Mouse (Mus musculus) naive thymus-derived CD4-positive, alpha-beta T cell, adult 2 months (primary cell): ENCODE data around the gene Adam17.

ENCODE experiments used
- DNase-seq: peaks from one replicate; pipeline ENCODE4 v3.0.0-alpha.2; 2011; ENCODE audit warnings: low read depth

Adam17 gene

DNA sequence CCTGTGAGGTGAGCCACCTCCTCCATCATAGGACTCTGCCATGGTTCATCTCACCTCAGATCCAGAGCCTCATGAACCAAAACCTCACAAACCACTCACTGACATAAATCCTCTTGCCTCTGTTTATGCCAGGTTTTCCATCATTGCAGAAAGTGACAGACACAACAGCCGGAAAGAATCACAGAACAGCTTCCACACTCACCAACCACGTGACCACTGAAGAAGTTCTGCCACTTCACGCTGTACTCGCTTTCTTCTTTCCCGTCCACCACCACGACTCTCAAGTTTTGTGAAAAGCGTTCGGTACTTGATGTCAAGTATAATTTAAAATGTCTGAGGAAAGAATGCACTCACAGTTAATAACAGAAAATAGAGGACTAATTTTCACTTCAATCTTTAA is 19.8 kb downstream of the Adam17 start:
- no peak for DNase-seq

DNA sequence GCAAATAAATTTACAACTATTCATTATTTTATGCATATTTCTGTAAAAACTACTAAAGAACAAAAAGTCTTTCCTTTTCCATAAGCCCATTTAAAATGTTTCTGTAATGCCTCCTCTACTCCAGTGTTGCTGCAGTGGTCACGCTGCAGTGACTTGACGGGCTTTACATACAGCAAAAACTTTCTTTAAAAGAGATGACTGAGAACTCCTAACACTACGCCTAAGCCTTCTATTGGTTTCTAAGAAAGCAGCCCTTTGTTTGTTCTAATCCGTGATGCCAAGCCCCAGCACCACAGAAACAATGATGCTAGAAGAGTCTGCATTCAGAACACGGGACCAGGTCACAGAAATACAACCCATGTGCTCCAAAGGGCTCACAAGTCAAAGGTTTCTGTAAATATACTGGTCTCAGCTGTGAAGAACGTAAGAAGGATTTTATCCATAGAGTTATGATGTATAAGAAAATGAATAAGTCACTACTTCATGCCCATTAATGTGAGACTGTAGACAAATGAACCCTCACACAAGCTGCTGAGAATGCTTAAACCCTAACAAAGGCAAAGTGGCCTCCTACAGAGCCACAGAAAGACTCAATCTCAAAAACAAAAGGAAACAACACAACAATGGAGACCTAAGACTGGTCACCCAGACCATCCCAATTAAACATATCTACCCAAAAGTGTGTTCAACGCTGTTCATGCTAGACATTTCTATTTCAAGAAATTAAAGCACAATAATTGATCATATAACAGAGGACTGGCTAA is 23.1 kb downstream of the Adam17 start:
- DNase-seq = no peak

DNA sequence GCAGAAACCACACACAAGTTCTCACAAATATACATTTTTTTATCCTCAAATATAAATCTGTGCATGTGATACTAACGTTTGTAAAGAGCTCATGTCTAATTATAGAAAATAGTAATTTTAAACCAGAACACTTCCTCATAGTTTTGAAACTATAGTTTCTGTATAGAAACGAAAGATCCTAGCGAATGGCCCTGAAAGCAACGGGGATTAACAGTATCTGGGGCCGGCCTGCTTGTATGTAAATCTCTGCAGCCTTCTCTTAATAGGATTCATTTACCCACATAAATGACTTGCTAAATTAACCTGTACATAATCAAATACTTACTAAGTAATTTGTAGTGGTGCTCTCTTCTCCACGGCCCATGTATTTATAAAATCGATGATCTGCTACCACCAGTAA is 26.5 kb downstream of the Adam17 start:
- DNase-seq = no peak

DNA sequence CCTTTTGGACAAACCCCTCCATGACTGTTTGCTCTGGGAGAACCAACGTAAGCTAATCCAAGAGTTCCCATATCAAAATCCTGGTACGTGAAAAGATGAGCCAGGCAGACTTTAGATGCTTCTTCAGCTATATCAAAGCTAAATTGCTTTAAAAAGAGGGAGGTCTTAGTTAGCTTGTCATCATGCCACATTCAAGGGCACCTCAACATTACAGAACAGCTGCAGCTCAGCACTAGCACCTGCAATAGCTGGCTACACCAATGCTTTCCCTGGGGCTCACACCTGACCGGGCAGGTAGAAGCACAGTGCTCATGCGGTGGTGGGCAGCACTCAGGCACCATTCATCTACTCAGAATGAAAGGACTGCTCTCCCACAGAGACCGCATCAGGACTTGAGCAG is 32.8 kb downstream of the Adam17 start:
- DNase-seq = no peak

DNA sequence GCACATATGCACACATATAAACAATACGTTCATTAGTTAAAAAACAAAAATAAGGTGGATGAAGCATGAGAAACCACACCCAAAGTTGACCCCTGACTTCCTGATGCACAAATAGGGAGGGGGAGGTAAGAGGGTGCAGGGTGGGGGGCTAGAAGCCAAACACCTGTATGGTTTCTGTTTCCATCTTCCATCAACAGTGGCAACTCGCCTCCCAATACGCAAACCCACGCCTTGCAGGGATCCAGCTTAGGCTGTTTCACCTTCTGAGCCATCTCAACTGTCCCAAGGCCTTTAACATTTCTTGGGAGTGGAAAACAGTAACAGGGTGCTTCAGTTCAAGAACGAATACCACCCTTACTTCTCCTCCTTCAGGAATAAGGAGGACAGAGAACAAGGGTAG is 36.3 kb downstream of the Adam17 start:
- DNase-seq = no peak

DNA sequence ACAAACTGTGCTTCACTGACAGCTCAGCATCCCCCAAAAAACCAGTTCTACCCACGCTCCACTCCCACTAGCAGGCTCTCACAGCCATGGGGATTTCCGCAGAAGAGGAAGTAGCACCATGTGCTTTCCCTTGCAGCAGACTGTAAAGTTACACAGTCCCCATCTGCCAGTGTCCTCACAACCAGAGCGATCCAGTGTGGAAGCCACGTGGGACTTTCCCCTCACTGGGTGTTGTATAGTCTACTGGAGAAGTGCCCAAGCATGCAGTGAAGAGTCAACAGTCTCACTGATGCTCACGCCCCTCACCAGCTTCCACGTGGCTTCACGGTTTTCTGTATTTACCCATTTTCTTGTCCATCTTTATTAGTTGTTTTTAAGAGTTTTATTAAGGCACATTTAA is 37.6 kb downstream of the Adam17 start:
- DNase-seq = peak; percentile 12

DNA sequence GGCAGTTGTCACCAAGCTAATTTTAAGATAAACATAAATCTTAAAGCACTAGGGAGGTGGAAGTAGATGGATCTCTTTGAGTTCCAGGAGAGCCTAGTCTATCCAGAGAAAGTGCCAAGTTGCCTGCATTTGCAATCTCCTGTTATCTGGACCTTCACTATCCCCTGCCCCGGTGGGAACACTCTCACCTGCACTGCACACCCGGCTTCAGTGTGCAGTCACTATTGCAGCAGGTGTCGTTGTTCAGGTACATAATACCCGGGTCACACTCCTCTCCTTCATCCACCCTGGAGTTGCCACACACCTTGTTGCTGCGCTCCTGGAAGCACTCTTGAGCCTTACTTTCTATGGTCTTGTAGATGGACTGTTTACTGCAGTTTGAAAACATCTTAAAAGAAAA is 39.7 kb downstream of the Adam17 start:
- DNase-seq = no peak

DNA sequence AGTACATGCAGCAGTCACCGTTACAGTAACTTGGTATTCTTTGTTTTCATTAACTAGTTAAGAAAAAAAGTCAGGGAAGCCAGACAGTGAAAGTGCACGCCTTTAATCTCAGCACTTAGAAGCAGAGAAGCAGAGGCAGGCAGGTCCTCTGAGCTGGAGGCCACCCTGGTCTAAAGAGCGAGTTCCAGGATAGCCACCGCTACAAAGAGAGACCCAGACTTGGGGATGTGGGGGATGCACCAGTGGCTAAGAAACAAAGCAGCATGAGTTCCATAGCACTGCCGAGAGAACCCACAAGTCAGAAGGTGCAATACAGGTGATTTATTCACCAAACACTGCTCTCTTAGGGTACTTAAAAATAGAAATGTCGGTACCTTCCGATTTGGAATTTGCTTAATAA is 40.4 kb downstream of the Adam17 start:
- no peak for DNase-seq

DNA sequence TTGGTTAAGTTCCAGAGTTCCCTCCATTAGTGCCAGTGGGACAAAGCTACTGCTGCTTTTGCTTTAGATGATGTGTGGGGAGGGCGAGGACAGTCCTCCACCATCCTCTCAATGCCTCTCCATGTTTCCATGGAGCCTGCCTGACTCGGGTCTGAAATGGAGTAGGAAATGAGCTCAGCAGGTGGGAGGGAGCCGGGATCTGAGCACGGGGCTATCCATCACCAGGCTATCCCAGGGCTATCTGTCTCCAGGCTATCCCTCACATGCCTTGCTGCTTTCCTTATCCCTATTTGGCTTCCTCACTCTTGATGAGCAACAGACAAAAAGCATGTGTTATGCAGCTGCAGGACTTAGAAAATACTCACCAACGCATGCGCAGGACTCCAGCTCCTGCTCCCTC is 41.7 kb downstream of the Adam17 start:
- DNase-seq = no peak

DNA sequence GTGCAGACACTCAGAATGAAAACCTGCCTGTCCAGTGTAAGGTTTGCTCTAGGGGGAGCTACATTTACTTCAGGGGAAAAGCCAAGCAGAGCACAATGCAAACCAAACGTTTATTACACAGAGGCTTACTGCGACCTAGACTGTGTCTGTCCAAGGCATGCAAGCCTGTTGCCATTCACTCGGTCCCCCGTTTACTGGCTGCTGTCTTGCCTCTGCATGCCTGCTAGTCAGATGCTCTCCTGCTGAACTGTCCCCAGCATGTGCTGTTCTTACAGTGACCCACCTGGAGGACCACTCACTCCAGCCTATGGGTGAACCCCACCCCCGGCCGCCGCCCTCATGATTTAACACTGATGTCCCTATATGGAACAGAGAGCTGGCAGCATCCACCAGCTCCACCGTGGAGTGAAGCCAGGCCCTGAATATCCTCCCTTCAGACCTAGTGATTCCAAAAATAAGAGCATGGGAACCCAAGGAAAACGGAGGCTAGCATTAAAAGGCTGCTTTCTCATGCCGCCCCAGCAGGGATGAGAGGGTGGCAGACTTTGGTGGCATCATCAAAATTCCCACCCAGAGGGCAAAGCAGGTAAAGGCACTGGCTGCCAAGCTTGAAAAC is 42.4 kb downstream of the Adam17 start:
- DNase-seq = no peak

DNA sequence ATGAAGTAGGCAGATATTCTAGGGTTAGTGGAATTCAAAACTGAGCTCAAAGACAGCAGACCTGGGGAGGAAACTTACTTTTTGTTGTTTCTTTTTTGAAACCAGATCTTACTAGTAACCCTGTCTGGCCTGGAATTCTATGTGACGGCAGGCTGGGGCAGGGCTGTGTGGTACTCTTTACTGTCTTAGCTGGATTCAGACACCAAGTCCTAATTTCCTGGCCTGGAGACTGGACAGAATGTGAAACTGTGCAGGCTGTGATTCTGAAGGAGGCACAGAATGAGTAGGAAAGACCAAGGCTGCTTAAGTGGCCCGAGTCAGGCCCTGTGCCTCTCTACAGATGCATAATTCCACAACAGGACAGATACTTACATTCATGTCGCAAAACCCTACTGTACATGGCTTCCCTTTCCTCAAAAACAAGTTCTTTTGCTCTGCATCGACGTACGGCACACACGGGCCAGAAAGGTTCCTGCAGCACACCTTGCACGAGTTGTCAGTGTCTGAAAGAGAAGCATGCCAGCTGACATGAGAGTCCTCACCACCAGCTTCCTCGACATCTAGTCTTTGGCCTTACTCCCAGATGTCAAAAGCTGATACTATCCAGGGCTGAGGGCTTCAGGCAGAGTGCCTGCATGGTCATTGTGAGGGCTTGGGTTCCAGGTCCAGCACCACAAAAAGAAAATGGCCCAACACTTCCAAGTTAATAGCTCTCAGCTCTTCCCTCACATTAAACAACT is 43.6 kb downstream of the Adam17 start:
- DNase-seq = no peak

DNA sequence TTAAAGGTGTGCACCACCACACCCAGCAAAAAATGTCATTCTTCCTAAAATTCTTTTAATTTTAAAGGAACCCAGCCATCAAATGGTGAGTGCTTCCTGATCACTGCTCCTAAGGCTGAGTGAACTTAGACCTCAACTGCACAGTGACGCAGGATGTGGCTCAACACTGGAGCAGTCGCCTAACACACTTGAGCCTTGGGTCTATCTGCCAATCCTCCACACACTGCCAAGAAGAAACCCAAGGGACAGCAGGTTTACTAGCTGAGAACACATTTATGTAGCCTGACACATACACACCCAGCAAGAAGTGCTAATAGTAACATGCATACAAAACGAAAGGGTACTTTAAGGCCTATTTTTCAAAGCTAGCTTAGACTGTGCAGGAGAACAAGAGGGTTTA is 47.1 kb downstream of the Adam17 start:
- no peak for DNase-seq

DNA sequence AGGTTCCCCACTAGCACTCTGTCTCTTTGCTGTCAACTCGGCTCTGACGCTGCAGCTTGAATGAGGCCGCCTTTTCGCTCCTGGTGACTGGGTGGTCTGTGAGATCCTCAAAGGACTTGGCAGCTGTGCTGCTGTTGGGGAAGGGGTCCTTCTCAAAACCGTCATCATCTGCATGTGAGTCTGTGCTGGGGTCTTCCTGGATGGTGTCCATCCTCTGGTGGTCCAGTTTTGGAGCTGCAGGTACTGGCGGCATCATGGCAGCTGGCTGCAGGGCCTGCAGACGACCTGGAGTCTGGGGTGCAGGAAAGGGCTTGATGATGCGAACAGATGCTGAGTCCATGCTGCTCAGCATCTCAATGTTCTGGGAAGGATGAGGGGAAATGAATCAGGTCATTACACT is 48.2 kb downstream of the Adam17 start:
- DNase-seq = no peak

DNA sequence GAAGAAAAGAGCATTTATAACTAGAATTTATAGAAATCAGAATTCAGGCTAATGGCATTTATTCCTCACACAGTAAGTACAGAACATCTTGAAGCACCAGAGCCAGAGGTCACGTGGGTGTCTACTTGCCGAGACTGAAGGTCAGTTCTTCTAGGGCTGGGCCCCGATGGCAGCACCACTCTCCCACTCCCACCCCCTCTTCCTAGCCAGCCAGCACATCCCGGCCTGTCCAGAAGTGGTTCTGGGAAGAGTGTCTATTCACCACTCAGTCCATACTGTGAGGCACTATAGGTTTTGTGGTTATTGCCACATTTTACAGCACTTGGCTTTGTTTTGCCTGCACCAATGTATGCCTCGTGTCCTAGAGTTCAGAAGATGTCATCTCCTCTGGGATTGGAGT is 49.3 kb downstream of the Adam17 start:
- no peak for DNase-seq

DNA sequence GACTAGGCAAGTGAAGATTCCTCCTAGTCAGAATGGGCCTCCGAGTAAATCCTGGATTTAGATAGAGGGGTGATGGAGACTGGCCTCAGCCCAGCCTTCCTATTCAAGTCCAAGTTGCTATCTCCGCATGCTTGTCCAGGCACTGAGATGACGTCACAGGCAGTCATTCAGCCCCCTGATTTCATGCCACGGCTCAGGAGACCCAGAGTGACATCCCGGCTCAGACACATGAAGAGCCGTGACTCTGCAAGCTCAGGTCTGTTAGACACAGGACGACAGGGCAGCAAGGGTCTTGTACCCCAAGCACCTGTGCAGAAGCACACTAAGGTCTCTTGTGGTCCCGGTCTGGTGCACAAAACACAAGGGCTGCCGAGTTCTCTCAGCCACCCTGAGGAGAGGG is 50.6 kb downstream of the Adam17 start:
- no peak for DNase-seq

DNA sequence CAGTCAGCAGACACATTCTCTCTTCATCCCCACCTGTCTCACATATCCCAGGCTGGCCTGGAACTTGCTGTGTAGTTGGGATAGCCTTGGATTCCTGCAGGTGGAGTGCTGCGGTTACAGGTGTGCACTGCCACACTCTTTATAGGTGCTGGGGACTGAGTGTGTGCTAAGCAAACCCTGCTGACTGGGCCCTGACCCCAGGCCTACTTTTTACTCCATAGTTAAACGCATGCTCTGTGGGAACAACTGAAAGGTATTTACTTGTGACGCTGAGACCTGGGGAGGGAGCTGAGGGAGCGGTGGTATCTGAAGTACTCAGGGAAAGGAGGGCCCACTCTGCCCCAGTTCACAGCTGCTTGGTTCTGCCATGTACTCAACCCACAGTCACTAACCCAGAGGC is 51.1 kb downstream of the Adam17 start:
- DNase-seq = no peak

DNA sequence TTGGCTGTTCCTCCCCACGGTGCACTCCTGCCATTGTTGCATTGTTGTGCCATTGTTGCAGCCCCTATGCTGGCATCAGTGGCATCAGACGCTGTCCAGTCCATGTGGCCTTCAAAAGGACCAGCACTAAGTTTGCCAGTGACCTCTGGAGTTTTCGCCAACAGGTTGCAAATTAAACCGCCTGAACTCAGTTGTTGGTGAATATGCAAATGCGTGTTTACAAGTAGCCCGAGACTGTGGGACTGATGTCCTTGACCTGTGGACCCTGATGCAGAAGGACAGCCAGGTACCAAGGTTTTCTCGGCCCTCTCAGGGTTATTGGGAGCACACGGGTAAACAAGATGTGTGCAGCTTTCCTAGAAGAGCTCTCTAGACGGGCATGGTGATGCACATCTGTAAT is 52.3 kb downstream of the Adam17 start:
- DNase-seq = no peak

DNA sequence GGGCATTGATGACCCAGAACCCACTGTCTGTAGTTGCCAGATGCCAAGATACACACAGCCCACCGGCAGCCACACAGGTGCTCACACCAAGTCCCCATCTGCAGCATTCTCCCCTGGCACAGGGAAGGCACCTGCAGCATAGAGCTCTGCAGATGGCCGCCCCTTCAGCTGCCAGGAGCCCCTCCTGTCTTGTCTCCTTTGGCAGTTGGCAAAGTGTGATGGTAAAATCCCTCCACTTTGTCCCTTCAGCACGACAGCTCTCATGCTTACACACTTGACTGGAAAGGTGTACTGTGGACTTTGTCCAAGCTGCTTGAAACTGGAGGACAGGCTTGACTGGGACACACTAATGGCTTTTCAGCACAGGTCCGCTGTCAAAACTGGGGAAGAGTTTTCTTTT is 53.1 kb downstream of the Adam17 start:
- DNase-seq = no peak

DNA sequence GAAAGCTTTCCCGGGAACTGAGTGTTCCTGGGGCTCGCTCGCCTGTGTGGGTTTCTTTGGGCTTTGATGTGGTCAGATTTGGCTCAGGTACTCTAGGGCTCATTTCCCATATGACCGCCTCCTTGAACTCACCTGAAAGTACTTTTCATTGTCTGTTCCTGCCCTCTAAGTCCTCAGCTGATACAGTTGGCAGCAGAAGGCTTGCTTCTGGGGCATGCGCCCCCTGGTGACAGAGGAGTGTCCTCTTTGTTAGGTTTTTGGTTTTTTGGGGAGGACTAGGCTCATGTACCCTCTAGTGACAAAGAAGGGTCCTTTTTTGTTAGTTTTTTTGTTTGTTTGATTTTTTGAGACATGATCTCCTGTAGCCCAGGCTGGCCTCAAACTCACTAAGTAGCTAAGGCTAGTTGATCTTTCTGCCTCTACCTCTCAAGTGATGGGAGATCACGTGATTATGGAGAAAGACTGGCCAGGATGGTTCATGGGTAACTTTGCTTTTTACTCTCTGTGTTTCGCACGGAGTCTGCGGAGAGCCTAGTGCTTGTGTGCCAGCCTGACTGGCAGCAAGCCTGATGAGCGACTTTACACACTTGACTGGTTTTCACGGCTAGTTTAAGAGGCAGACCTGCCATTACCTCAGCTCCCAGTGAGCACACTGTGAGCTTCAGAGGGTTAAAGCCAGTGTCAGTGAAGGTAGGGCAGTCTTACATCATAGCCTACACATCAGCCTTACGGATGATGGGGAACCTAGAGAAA is 55.1 kb downstream of the Adam17 start:
- peak; percentile 87 for DNase-seq

DNA sequence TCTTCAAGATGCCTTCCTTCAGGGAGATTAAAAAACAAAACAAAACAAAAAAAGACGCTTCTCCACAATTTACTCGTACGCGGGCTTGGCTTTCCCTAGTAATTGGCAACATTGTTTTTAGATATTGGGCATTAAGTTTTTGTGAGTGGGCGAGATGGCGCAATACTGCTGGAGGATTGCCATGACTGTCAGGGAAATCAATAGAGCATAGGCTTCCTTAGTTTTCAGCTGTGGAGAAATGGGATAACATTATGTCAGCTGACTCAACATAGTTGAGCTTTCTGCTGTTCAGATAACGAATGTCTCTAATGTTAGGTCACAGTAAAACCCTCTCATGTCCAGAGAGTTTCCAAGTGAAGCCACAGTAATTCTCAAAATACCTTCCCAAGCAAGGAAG is 56.6 kb downstream of the Adam17 start:
- peak; percentile 21 for DNase-seq

DNA sequence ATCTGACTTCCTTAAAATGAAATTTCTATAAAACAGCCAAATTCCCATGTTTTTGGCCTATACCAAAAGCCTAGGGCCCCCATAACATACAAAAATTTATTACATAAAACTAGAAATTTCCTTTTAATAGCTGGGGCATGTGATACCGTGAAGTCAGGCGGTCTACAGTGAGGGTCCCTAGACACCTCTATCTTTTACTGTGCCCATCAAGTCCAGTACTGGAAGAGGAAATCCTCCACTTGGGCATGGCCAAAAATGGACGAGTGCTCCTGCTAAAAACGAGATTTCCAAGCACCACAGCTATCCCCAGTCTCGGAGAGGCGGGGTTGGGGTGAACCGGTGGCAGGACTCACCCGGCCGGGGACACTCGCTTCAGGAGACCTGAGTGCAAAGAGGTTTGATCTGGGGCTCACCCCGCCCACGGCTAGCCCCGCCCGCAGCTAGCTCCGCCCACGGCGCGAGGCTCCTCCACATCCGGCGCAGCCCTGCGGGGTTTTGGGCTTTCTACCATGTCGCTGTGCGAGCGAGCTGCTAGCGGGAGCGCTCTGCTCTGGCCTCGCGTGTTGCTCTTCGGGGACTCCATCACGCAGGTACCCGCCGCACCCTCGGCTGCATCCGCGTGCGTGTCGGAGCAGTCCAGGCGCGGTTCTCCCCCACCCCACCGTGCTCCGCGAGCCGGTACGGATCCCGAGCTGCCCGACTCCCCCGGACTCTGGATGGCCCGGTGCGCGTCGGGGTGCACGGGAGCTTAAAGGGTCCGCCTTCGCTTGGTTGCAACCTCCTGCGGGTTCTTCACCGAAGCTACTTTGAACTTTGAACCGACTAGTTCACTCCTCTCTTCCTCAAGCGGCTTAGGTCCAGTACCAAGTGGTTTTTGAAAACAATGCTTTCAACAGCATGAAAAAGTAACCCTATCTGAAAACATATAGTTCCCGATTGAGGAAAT is 57.2 kb downstream of the Adam17 start, which contains the start of gene Iah1:
Iah1 (plus strand) TSS at position 467 of the 946 bp plus-strand sequence.
- DNase-seq = peak; percentile 94
